ENCODE assay signal across 26 mouse cellular contexts in the genomic region with DNA sequence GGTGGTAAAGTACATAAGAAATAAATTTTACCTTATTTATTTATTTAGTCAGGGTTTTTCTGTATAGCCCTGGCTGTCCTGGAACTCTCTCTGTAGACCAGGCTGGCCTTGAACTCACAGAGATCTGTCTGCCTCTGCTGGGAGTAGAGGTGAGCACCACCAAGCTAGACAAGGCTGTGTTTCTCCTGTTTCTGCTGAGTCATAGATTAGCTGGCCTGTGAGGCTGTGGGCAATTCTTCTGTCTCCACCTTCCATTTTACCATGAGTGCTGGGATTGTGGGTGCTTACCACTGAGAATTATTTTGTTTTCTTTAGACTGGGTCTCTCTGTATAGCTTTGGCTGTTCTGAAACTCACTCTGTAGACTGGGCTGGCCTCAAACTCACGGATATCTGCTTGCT. TPM values are rescaled to one million over a fixed set of nuclear protein-coding genes. Genes with fewer than 3 reads are reported as not detected.
DNase-seq lines count a peak whose midpoint lies in the region; ATAC-seq and TF ChIP-seq lines count a peak whose summit lies in the region.
"Had no signal": no experiment of that assay in that cellular context is flagged by ENCODE, and none has a peak within 500 bp of the region (broad histone marks: within the 10 kb centered on the region; RNA-seq: fewer than 3 reads in every experiment).

No protein-coding gene starts in this region.

- WGBS in heart, embryonic 10.5 days: 74% methylated on average over 1 of the region's 1 CpGs

- H3K4me3 ChIP-seq in ES-E14 (ENCODE audit: insufficient read depth in 1 of 2, low read depth in 1 of 2, low read length in 2 of 2, poor library complexity in 1 of 2, severe bottlenecking in 1 of 2): no peak overlapping the region
- peak overlapping the region; percentile 51 for H3K4me3 ChIP-seq in megakaryocyte, embryonic 14.5 days (replicated peaks)
- H3K4me3 ChIP-seq in heart, embryonic 10.5 days: no peak overlapping the region
- H3K4me3 ChIP-seq: forebrain, embryonic 15.5 days; hindbrain, embryonic 10.5 days; kidney, embryonic 15.5 days; limb, embryonic 12.5 days; neural tube, embryonic 15.5 days had no signal

- peak overlapping the region; percentile 79; the same call in 1 of the 2 replicates for H3K27ac ChIP-seq in ES-E14 (ENCODE audit: insufficient read depth, low read depth, low read length, poor library complexity, severe bottlenecking)
- no peak overlapping the region for H3K27ac ChIP-seq in heart, embryonic 10.5 days
- H3K27ac ChIP-seq: forebrain, embryonic 15.5 days; hindbrain, embryonic 10.5 days; kidney, embryonic 15.5 days; limb, embryonic 12.5 days; neural tube, embryonic 15.5 days; stomach, postnatal 0 days had no signal

- H3K36me3 ChIP-seq in ES-E14 (ENCODE audit: control insufficient read depth, insufficient read depth, low read length, poor library complexity, severe bottlenecking): no peaks in the 10 kb centered on the region
- H3K36me3 ChIP-seq in megakaryocyte, embryonic 14.5 days (replicated peaks; ENCODE audit: low read length): no peaks in the 10 kb centered on the region
- no peaks in the 10 kb centered on the region for H3K36me3 ChIP-seq in heart, embryonic 10.5 days
- H3K36me3 ChIP-seq: forebrain, embryonic 15.5 days; hindbrain, embryonic 10.5 days; kidney, embryonic 15.5 days; limb, embryonic 12.5 days; neural tube, embryonic 15.5 days had no signal

- in situ Hi-C loops in ES-E14 (cut with MboI; ENCODE audit: low sequenced_read_pairs in 2 of 2, unreplicated experiment in 2 of 2): no loop called here

- DNase-seq in 416B (ENCODE audit: low read depth): peak; percentile 64
- DNase-seq in ES-E14 (ENCODE audit: low read depth, low spot score): no peak
- no peak for DNase-seq in thymus, postnatal 14 days
- no peak for DNase-seq in heart, embryonic 10.5 days (ENCODE audit: low spot score)
- DNase-seq in cerebellum, adult 9-10 months: no peak
- DNase-seq: adrenal gland, adult 2 months; cerebellum, adult 2 months; cerebellum, postnatal 36 days; gastrocnemius, postnatal 10 days; kidney, postnatal 36 days; lung, adult 18-20 months; lung, postnatal 10 days; thymus, adult 2 months had no signal

- H3K9ac ChIP-seq in ES-E14 (ENCODE audit: insufficient read depth, low read depth, low read length, poor library complexity, severe bottlenecking): peak overlapping the region; percentile 46; the same call in 1 of the 2 replicates
- H3K9ac ChIP-seq: forebrain, embryonic 15.5 days; kidney, embryonic 15.5 days; limb, embryonic 12.5 days; neural tube, embryonic 15.5 days had no signal

- H3K9me3 ChIP-seq in ES-E14 (ENCODE audit: control insufficient read depth, insufficient read depth, low read depth, low read length): no peaks in the 10 kb centered on the region
- H3K9me3 ChIP-seq in megakaryocyte, embryonic 14.5 days: no peaks in the 10 kb centered on the region
- no peaks in the 10 kb centered on the region for H3K9me3 ChIP-seq in heart, embryonic 10.5 days
- H3K9me3 ChIP-seq: forebrain, embryonic 15.5 days; hindbrain, embryonic 10.5 days; kidney, embryonic 15.5 days; limb, embryonic 12.5 days; neural tube, embryonic 15.5 days had no signal

- 0 out of 2 replicates have a peak, but pooled peaks have one; percentile 65 for ATAC-seq in erythroblast, adult 5-6 weeks (replicated peaks; ENCODE audit: low FRiP score, poor library complexity, severe bottlenecking)
- ATAC-seq: forebrain, embryonic 15.5 days; hindbrain, embryonic 16.5 days; intestine, postnatal 0 days; midbrain, embryonic 16.5 days had no signal

- H3K4me1 ChIP-seq in ES-E14 (ENCODE audit: control insufficient read depth in 2 of 2, insufficient read depth in 2 of 2, low read length in 2 of 2, poor library complexity in 1 of 2): peaks cover 0 to 5% of the 10 kb centered on the region in 2 experiments; a peak in 2 of 4 replicates
- peaks cover 69% of the 10 kb centered on the region for H3K4me1 ChIP-seq in megakaryocyte, embryonic 14.5 days
- no peaks in the 10 kb centered on the region; the same call in 1 of the 2 replicates for H3K4me1 ChIP-seq in heart, embryonic 10.5 days

- H3K27me3 ChIP-seq in megakaryocyte, embryonic 14.5 days (replicated peaks): peaks cover 5% of the 10 kb centered on the region
- H3K27me3 ChIP-seq in heart, embryonic 10.5 days (ENCODE audit: insufficient read depth, poor library complexity, severe bottlenecking): peaks cover 13% of the 10 kb centered on the region

TF ChIP-seq in ES-E14, 5 proteins besides CTCF, POLR2A, EP300 and RAD21:
- TF ChIP-seq MAFK (IDR thresholded peaks at IDR 0.05; ENCODE audit: insufficient read depth, low read depth, low read length) (peak; percentile 63; the same call in 1 of the 2 replicates), ZC3H11A (IDR thresholded peaks at IDR 0.05; ENCODE audit: borderline replicate concordance, low read depth, low read length) (no peak), CHD2 (IDR thresholded peaks at IDR 0.05; ENCODE audit: low read depth, low read length) (no peak)

RNA-seq across cellular contexts. Expression of a gene that starts 0.6 kb away (rescaled TPM):
- total RNA-seq in ES-E14 (2012; rRNA removed): 158 and 226 TPM in 2 replicates
- total RNA-seq in erythroblast, adult 5-6 weeks (2015; ENCODE audit: low replicate concordance): 90.9 and 115 TPM in 2 replicates
- 27.2 and 35.5 TPM in 2 replicates for total RNA-seq in erythroblast, adult 5-6 weeks (2017; ENCODE audit: low replicate concordance)
- 17.7 and 57.2 TPM in 2 replicates for polyA plus RNA-seq in megakaryocyte, embryonic 14.5 days (2012; ENCODE audit: insufficient read depth, low replicate concordance)
- 313 and 322 TPM in 2 replicates for polyA plus RNA-seq in heart, embryonic 10.5 days (2016; fragmentation: Nextera tagmentation; extraction: Ambion mirVana)
- total RNA-seq: CH12.LX had no signal

RNA-seq across cellular contexts. Expression of a gene that starts 9.9 kb away (rescaled TPM):
- total RNA-seq in ES-E14 (2012; rRNA removed): 3.1 and 4.6 TPM in 2 replicates
- total RNA-seq in erythroblast, adult 5-6 weeks (2015; ENCODE audit: low replicate concordance): not detected in 2 replicates
- total RNA-seq in erythroblast, adult 5-6 weeks (2017; ENCODE audit: low replicate concordance): not detected in 2 replicates
- polyA plus RNA-seq in megakaryocyte, embryonic 14.5 days (2012; ENCODE audit: insufficient read depth, low replicate concordance): 0.18 TPM in 1 of 2 replicates, not detected in the other
- polyA plus RNA-seq in heart, embryonic 10.5 days (2016; fragmentation: Nextera tagmentation; extraction: Ambion mirVana): 4.6 and 5.7 TPM in 2 replicates

RNA-seq across cellular contexts. Expression of a gene that starts 21.3 kb away (rescaled TPM):
- 3.9 and 6.8 TPM in 2 replicates for total RNA-seq in ES-E14 (2012; rRNA removed)
- 5.0 TPM in 1 of 2 replicates, not detected in the other for total RNA-seq in erythroblast, adult 5-6 weeks (2015; ENCODE audit: low replicate concordance)
- total RNA-seq in erythroblast, adult 5-6 weeks (2017; ENCODE audit: low replicate concordance): 1.1 TPM in 1 of 2 replicates, not detected in the other
- 15.8 and 37.7 TPM in 2 replicates for polyA plus RNA-seq in megakaryocyte, embryonic 14.5 days (2012; ENCODE audit: insufficient read depth, low replicate concordance)
- 8.8 and 9.9 TPM in 2 replicates for polyA plus RNA-seq in heart, embryonic 10.5 days (2016; fragmentation: Nextera tagmentation; extraction: Ambion mirVana)

RNA-seq across cellular contexts. Expression of a gene that starts 22.4 kb away (rescaled TPM):
- total RNA-seq in ES-E14 (2012; rRNA removed): 71.2 and 90.0 TPM in 2 replicates
- total RNA-seq in erythroblast, adult 5-6 weeks (2015; ENCODE audit: low replicate concordance): 25.4 and 37.0 TPM in 2 replicates
- total RNA-seq in erythroblast, adult 5-6 weeks (2017; ENCODE audit: low replicate concordance): 22.7 and 24.7 TPM in 2 replicates
- polyA plus RNA-seq in megakaryocyte, embryonic 14.5 days (2012; ENCODE audit: insufficient read depth, low replicate concordance): 56.5 and 587 TPM in 2 replicates
- polyA plus RNA-seq in heart, embryonic 10.5 days (2016; fragmentation: Nextera tagmentation; extraction: Ambion mirVana): 182 and 194 TPM in 2 replicates

RNA-seq across cellular contexts. Expression of a gene that starts 32.2 kb away (rescaled TPM):
- 10.1 and 17.6 TPM in 2 replicates for total RNA-seq in ES-E14 (2012; rRNA removed)
- not detected in 2 replicates for total RNA-seq in erythroblast, adult 5-6 weeks (2015; ENCODE audit: low replicate concordance)
- total RNA-seq in erythroblast, adult 5-6 weeks (2017; ENCODE audit: low replicate concordance): not detected in 2 replicates
- polyA plus RNA-seq in megakaryocyte, embryonic 14.5 days (2012; ENCODE audit: insufficient read depth, low replicate concordance): 1.1 and 1.9 TPM in 2 replicates
- 1.1 and 1.3 TPM in 2 replicates for polyA plus RNA-seq in heart, embryonic 10.5 days (2016; fragmentation: Nextera tagmentation; extraction: Ambion mirVana)
- total RNA-seq: granulocyte monocyte progenitor cell, adult 5-6 weeks had no signal
